Mouse (Mus musculus) cerebral cortex, adult 2 months (tissue): ENCODE data around the gene Ttll1.

Source experiments
- WGBS: fragments of 180-500 bp; shearing (Covaris S2); methylation state at CpG from one replicate; pipeline ENCODE4 v1.1.7; 2018; 5-methylcytosine and 5-hydroxymethylcytosine counted together

Gene Ttll1

DNA sequence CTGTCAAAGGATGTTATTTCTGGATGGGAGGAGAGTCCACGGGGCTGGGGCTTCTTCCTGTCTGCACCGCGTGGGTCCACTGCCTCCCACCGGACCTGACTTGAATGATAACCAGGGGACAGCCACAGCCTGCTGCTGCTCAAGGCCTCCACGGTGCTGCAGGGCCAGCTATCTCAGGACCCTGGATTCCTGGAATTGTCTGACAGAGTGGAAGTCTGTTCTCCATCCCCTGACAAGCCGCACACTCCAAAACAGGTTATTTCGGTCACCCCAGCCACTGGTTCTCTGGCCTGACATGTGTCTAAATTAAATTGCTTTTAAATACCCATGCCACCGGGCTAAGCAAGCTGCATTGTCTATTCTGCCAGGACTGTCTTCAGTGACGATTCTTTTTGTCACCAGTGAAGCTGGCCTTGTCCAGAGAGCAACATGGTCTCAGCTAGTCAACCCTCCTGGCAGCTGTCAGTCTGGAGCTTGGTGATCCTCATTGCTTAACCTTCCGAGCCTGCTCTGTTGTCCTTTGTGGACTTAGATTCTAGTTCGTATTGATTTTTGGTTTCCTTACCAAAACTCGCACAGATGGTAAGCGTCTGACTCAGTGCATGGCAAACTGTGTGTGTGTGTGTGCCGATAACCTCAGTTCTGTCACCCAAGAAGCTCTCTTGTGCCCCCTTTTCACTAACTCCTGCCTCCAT is 13.1 kb upstream of the Ttll1 start:
- WGBS, result 81% methylated on average over 14 of the region's 14 CpGs

DNA sequence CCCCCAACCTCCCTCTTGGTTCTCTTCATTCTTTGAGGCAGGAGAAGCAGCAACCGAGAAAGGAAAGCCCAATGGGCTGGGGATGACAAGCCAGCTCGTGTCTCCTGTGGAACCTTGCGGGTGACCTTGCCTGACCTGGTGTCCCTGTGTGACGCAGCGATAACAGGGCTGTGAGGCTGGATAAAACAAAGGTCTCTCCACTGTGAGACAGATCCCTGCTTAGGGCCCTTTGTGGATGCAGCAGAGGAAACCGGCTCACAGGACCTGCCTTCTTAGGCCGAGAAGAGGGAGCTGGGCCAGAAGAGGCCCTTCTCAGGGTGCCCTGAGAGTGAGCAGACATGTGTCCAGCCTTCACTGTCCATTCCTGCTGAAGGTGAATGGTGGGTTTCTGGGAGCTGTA is 12.5 kb upstream of the Ttll1 start:
- 76% methylated on average over 7 of the region's 7 CpGs for WGBS

DNA sequence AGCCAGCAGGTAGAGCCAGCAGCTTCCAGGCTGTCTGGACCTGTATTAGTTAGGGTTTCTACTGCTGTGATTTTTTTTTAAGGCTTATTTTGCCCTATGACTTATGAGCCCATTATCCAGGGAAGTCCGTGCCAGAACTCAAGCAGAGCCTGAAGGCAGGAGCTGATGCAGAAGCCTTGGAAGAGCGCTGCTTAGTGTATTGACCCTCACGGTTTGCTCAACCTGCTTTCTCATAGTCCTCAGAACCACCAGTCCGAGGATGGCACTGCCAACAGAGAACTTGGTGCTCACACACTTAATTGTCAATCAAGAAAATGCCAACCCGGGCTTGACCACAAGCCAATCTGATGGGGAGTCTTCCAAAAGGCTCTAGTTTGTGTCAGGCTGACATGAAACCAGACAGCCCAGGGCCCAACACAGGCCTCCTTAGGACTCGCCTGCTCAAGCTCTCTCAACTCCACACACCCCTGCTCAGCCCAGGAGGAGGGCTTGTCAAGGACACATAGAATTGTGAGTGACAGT is 10.2 kb upstream of the Ttll1 start:
- 89% methylated on average over 6 of the region's 6 CpGs for WGBS

DNA sequence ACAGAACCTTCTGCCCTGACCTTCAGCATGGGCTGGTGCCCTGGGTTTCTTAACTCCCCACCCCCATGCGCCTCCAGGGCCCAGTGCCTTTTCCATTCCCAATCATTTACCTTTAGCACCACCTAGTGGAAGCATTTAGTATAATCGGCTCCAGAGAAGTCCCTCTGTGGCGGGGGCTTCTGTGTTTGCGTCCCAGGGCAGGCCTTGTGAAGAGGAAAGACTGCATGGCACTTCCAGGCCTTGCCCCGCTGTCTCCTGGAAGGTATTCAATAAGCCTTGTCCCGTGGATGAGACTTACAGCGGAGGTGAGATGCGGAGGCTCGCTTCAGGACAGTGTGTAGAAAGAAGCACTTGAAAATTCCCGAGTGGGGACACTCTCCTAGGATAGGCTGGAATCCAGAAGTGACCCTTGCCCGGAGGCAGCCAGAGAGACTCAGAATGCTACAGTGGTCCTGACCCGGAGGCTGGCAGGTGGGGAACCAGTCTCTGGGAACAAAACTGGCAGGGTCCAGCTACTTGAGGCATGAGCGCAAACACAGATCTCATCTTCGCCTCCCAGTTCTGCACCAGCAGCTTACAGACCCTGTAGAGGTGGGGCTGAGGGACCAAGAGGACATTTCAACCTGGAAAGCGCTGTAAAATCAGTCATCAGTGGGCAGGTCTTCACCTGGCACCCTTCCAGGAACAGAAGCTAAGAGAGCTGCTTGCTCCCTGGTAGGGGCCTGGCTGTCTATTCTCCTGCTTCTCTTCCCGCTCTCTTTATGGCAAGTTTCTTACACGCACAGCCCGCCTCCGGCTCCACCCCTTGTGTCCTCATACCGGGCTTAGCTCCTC is 7.7 kb upstream of the Ttll1 start:
- 35% methylated on average over 20 of the region's 20 CpGs for WGBS

DNA sequence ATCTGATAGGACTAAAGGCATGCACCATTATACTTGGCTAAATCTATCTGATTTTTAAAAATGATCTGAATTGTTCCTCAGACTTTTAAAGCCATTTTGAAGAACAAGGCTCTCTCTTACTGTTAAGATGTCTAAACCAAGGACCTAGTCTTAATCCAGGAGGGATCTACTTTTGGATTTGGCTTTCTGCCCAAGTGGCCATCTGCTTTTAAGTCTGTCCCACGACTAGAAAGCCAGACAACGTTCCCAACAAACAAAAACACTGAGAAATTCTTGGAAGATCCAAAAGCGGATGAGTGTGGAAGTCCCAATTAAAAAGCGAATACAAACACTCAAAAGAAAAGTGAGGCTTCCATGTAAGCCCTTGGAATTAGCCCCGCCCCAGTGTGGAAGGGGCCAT is 4.3 kb upstream of the Ttll1 start:
- WGBS, result 40% methylated on average over 5 of the region's 5 CpGs

DNA sequence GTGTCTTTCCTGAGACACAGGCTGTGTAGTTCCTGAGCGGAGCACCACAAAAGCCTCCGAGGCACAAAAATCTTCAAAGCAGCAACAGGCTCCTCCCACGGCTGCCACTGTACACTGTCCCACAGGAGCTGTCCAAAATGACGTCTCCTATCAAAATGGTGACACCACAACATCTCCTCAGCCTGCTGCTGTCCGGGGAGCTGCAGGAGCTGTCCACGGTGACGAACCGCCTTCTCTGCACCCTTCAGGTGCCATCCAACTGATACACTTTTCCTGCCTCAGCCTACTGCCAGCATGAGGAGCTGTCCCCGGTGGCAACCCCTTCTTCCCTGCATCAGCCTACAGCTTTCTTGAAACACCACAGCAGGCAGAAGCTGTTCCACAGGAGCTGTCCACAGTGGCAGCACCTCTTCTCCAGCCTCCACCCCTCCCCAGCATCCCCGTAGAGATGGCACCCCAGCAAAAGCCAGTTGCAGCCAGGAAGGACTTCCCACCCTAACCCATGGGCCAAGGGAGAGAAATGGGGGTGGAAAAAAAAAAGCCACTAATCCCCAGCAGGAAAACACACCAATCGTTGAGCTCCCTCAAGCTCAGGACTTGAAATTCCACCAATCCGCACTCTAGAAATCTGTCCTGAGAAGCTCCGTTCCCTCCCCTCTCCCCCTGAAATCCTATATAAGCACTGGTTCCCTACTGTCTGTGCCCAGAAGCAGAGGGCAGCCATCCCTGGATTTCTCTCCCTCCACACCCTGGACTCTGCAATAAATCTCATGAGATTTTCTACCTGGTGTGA is 2.0 kb upstream of the Ttll1 start:
- WGBS, result 81% methylated on average over 13 of the region's 13 CpGs

DNA sequence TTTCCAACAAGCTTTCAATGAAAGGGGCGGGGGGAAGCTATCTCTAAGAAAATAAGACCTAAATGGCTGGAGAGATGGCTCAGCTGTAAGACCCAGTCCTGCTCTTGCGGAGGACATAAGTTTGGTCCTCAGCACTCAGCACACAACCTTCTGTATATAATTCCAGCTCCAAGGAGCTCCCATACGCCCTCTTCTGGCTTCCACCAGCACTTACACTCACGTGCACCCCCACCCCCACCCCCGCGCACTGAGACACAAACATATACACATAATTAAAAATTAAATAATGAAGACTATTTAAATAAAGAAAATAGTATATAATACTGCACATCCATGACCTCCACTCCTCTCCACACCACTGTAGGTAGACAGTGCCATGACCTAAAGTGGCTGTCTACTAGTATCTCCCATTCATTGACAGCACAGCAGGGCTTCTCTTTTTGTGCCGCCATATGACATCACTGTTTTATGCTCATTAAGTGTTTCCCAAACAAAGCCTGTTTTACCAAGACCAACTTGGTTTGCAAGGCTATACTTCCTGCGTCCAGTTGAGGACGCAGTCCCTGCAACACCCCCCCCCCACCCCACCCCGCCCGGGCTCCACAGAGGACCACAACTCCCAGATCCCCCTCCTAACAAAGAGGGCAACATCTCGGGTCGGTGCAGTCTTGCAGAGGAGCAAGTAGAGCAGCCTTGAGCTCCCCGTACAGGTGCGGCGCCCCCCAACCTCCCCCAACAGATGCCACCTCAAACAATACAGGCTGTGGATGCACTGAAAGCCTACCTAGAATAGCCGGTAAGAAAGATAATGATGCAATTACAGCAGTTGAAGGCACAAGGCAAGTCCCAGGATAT is 516 bp downstream of the Ttll1 start:
- WGBS, result 23% methylated on average over 17 of the region's 17 CpGs

DNA sequence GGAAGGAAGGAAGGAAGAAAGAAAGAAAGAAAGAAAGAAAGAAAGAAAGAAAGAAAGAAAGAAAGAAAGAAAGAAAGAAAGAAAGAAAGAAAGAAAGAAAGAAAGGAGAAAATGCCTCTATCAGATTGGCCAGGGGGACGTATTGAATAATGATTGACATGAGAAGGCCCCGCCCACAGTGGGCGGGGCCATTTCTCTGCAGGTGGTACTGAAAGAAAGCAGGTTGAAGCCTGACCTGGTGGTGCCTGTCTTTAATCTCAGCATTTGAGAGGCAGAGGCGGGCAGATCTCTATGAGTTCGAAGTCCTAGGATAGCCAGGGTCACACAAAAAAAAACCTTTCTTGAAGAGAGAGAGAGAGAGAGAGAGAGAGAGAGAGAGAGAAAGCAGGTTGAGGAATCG is 9.2 kb downstream of the Ttll1 start:
- WGBS, result 81% methylated on average over 6 of the region's 6 CpGs

DNA sequence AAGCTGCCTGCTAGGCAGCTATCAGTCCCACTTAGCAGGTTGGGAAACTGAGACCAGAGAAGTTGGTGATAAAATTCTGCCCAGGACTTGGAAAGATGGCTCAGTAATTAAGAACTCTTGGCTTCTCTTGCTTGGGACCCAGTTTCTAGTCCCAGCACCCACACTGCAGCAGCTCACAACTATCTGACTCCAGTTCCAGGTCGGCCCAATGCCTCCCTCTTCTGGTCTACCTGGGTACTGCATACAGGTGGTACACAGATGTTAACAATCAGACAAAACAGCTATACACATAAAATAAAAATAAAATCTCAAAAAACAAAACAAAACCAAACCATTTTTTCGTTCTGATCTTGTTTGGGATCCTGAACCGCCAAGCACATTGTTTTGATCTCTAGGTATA is 10.3 kb downstream of the Ttll1 start:
- 69% methylated on average over 3 of the region's 3 CpGs for whole genome bisulfite sequencing

DNA sequence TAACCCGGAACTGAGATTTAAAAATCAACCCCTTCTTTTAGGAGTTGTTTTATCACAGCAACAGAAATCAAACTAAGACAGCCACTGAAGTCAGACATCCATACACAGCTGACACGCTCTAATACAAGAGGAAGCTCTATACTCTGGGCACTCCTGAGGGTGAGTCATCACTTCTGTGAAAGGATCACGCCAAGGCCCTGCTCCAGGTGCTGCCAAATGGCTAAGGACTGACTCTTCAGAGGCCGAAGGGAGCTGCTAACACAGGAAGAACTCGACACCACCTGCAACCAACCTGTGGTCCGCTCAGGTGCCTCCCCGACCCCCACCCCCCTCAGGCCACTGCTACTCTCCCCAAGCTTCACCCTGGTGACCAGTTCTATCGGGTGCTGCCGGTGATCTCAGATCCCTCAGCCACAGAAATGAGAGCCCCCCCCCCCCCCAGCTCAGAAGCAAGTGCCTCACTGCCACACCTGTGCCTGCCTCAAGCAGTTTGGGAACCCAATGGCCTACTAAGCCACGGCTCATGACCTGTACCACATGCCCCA is 11.4 kb downstream of the Ttll1 start:
- 88% methylated on average over 10 of the region's 10 CpGs for WGBS

DNA sequence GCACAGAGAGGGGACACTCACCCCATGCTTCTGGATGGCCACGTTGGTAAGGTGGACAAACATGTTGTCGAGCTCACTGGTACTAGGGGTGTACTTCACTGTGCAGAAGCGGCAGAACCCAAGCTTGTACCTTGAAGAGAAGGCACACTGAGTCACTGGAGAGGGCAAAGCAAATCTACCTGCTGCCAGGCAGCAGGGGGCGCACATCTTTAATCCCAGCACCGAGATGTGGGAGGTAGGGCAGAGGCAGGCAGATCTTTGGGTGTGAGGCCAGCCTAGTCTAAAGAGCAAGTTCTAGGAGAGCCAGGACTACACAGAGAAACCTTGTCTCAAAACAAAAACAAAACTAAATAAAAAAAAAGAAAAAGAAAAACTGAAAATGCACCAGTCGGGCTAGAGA is 13.4 kb downstream of the Ttll1 start:
- WGBS, result 92% methylated on average over 6 of the region's 6 CpGs

DNA sequence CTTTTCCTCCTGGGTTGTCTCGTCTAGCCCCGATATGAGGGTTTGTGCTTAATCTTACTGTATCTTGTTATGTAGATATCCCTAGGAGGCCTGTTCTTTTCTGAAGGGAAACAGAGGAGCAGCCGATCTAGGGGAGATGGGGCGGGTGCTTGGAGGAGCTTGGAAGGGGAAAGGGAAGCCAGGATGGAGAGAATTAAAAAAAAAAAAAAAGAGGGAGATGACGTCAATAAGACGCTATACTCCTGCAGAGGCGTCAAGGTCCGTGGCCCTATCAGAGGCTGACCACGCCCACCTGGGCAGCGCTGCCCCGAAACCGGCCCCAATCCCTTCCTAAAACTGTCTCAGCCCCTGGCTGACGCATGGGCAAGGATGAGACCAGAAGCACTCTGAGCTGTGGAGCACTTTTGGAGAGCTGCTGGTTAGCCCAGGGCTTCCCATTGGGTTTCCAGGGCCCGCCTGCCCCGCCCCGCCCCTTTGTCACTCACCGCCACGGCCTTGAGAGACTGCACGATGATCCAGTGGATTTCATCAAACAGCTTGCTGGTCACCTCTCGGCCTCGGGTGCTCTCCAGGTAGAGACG is 14.8 kb downstream of the Ttll1 start:
- WGBS, result 84% methylated on average over 22 of the region's 22 CpGs

DNA sequence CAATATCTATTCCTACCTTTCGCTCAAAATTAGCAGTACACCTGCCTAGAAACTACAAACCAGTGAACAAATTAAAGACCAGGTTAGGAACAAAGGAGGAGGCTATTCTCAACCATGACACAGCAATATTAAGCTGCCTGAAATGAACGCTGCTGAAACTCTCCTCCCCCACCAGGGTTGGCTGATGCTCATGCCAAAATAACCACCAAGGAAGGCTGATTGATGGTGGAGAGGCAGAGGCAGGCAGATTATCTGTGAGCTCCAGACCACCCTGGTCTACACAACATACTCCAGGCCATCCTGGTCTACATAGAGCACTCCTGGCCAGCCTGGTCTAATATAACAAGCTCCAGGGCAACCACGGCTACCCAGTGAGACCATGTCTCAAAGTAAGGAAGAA is 15.5 kb downstream of the Ttll1 start:
- 83% methylated on average over 3 of the region's 3 CpGs for WGBS

DNA sequence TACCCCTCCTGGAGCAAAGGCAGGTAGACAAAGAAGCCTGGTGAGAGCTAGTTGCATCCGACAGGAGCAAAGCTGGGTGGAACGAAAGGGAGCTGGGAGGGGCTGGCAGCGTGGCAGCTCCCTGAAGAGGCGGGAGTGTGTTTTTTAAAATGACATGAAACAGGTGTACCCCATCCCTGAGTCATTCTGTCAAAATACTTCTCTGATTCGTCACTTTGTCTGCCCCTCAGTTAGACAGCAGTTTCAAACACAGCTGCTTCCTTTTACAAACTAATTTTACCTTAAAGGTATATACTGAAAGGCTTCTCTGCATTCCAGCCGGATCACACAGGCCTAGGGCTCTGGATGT is 16.1 kb downstream of the Ttll1 start:
- 83% methylated on average over 6 of the region's 6 CpGs for WGBS

DNA sequence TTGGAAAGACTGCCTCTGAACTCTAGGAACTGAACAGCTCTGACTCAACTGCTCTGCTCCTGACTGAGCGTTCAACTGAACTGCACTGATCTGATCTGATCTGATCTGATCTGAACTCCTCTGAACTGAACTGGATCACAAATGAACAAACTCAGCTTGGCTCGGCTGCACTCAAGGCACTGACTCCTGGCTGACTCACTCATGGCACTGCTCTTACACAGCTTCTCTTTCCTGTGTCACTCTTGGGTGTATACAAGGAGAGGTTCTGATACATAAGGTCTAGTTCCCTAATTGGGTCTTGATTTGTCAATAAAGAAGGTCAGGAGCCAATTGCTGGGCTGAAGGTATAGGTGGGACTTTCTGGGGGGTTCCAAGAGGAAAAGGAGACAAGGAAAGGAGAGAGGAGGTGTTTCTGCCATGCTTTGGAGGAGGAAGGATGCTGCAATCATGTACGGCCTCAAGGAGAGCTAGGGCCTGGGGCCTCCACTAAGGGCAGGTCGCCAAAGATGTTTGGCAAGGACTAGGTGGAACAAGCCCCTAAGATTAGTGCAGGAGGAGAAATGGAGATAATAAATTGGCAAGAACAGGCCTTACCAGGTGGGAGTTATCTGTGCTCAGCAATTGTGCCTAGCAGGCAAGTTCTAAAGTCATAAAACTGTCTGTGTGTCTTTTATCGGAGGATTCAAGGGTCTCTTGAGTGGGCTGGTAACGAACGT is 16.7 kb downstream of the Ttll1 start:
- WGBS, result 90% methylated on average over 7 of the region's 7 CpGs

DNA sequence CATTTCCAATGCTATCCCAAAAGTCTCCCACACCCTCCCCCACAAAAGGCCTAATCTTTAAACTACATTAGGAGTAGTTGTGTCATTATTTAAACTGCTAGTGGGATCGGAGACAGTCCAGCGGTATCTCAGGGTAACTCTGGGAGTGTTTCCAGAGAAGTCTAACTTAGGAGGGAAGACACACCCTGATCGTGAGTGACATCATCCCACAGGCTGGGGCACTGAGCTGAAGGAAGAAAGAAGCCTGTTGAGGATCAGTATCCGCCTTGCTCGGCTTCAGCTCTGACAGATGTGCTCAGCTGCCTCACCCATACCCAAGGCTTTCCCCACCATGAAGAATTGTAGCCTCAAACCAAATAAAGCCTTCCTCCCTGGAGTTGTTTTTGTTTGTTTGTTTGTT is 18.8 kb downstream of the Ttll1 start:
- 82% methylated on average over 5 of the region's 5 CpGs for WGBS

DNA sequence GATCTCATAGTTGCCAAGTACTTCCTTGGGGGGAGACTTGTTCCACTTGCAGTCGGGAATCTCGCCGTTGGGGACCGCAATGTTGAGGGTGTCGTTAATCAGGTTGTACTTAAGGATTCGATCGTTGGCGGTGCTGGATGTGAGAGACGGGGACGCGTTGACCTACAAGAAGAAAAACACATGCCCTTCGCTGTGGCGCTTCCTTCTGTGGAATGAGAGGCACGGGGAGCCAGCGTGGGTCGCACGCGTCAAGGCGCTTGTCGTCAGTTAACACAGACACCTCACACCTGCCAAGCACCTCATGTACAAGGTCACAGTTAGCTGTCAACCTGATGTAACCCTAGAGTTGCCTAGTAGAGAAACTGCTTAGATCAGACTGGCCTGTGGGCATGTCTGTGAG is 21.2 kb downstream of the Ttll1 start:
- 97% methylated on average over 20 of the region's 20 CpGs for WGBS

DNA sequence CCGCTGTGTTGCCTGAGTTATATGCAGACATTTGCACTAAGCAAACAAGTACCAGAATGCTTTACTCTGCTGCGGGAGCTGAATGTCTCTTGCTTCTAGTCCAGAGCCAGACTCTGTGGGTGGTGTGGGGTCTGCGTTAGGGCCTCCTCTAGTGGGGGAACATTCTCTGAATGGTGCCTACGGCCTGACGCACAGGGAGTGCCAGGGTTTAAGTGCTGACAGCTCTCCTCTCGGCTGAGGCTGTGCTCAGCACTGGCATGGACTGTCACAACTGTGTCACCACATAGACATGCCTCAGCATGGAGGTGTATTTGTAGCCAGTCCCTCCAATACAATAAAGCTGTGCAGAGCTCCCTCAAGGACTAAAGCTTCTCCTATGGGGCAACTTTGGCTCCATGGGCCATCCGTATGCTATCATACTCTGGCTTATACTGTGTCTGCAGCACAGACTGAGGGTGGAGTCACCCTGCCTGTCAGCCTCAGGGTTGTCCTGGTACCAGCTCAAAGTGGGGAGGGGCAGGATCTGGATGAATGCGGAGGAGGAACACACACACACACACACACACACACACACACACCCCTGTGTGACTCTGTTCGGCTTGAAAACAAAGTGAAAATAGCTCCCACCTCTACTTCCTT is 23.1 kb downstream of the Ttll1 start:
- 51% methylated on average over 9 of the region's 9 CpGs for WGBS

DNA sequence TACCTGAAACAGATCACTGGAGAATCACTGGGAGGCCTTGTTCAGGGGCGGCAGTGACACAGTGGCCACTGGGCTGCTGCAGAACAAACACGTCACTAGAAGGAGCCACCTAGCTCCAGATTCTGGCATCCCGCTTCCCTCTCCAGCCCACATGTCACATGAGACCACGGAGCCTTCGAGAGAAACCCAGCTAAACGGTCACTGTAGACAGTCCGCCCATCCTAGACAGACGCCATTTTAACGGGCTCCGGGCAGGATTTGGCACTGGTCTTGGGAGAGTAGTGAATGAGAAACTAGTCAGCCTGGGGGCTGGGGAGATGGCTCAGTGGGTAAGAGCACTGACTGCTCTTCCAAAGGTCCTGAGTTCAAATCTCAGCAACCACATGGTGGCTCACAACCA is 26.4 kb downstream of the Ttll1 start:
- 92% methylated on average over 10 of the region's 10 CpGs for WGBS

DNA sequence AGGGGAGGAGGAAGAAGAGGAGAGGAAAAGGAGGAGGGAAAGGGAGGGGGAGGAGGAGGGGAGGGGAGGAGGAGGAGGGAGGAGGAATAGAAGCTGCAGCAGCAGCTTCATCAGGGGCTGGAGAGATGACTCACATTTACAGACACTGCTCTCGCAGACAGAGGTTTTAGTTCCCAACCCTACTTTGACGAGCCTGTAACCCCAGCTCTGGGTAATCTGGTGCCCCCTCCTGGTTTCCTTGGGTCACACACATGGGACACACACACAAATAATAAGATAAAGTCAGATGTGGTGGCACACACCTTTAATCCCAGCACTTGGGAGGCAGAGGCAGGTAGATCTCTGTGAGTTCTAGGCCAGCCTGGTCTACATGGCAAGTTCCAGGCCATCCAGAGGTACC is 27.2 kb downstream of the Ttll1 start:
- 65% methylated on average over 2 of the region's 2 CpGs for WGBS
